Mouse (Mus musculus): ENCODE data around the gene Gapdh.

Gapdh gene

GRCm38 (mm10) chr6:125148926-125149568, 17.2 kb downstream of the Gapdh start:
- peak in 1 of 2 experiments; percentile 27 for DNase-seq

DNA sequence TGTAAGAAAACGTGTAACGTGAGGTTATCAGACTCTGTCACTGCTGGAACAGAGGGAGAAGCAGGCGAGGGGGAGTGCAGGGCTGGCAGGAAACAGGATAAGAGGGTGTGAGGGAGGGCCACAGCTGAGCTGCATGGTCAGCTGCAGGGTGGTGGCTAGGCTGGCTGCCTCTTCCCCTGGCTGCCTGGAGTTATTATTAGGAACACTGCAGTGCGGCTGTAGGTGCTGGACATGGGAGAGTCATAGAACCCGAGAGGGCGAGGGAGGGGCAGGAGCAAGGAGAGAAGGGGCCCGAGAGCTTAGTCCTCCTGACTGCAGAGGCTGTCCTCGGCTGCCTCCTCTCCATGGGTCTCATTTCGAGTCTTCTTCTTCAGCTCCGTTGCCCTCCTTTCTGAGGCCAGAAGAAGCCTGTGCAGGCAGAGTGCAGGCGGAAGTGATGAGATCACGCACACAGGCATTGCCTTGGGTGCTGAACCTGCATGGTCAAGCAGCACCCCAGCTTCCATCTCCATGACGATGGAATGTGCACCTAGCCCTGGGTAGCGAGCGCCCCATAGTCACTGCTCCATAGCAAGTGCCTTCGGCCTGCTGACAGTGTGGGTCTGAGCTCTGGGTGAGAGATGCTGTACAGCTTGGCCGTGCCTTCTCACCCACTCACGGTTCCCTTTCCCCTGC, 17.9 kb downstream of the Gapdh start:
- DNase-seq: peak in 1 of 2 experiments; percentile 32

DNA sequence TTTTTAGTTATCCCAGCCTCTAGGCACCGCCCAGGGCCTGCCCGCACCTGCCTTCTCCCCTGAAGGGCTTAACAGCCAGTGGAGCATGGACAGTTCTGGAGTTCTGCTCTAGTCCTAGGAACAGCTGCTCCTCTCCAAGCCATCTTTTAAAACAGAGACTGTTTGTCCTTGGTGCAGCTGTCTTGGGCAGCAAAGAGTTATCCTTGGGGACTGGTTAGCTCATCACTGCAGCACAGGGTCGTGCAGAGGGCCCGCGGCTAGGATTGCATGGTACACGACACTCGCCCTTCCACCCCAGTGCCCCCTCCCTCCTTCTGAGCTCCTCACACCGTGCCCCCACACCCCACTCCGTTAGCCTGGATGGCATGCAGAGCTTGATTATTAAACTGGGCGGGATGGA, 18.9 kb downstream of the Gapdh start:
- DNase-seq: no peak

DNA sequence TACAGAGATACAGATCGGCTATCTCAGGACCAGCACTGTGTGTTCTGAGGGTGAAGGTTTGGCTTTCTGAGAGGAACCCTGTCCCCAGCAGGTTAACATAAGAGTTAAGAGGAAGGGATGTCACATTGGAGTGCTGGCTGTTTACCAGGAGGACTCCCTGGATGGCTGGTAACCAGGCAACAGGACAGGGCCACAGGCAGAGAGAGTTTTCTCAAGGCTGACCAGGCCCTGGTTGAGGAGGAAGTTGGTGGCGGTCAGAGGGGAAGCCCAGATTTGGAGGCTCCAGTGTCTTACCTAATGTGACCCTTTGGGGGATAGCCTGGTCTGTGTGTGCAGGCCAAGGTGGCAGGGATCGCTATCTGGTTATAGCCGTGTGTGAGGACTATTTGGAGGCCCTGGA, 19.5 kb downstream of the Gapdh start:
- peak; percentile 52 to 65 for DNase-seq

DNA sequence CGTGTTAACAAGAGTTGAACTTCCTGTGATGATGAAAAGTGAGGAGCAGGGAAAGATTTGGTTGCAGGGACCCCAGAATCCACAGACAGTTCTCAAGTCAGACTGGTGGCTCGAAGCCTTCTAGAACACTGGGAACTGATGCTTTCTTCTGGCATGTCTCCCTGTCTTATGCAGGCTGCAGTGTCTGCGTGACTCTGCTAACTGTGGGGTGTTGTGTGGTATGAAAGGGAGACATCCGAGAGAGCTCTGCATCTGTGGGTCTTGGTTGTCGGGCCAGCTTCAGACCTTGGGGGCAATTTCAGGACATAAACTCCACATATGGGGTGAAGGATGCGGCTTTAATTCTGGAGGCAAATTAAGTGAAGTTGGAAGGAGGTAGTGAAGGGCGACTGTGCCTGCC, 20.1 kb downstream of the Gapdh start:
- no peak for DNase-seq

DNA sequence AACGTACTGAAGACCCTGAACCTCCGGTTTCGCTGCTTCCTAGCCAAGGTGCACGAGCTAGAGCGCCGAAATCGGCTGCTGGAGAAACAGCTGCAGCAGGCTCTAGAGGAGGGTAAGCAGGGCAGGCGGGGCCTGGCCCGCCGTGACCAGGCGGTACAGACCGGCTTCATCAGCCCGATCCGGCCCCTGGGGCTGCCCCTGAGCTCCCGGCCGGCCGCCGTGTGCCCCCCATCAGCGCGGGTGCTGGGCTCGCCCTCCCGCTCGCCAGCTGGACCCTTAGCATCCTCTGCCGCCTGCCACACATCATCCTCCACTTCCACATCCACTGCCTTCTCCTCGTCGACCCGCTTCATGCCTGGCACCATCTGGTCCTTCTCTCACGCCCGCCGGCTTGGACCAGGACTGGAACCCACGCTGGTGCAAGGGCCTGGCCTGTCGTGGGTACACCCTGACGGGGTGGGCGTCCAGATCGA, 20.8 kb downstream of the Gapdh start:
- DNase-seq: peak in 1 of 2 experiments; percentile 25

- peak; percentile 91 to 93 for DNase-seq
These were observed 21.3 kb downstream of the Gapdh start, which contains the start of gene Iffo1 for GRCm38 (mm10) chr6:125145001-125145400. Gene Iffo1 (plus strand): TSS chr6:125145241.

GRCm38 (mm10) chr6:125143904-125144303, 22.4 kb downstream of the Gapdh start:
- DNase-seq: no peak

- no peak for DNase-seq
These were observed 23.1 kb downstream of the Gapdh start for GRCm38 (mm10) chr6:125143128-125143527.

- DNase-seq: no peak
These were observed 23.8 kb downstream of the Gapdh start for GRCm38 (mm10) chr6:125142436-125142835.

DNA sequence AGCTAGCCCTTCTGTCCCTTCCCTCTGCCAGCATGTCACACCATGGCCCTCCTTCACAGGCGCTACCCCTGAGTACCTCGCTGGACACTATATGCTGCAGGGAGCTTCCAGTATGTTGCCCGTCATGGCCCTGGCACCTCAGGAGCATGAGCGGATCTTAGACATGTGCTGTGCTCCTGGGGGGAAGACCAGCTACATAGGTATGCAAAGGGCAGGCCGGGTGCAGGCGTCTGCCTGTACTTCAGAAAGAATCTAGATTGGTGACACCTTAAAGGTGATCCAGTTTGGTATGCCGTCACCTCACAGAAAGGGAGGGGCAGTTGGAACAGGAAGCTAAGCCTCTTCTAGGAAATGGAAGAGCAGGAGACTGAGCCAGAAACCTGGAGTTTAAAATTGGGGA, 26.5 kb downstream of the Gapdh start:
- DNase-seq: no peak

GRCm38 (mm10) chr6:125137002-125137671, 29.1 kb downstream of the Gapdh start:
- no peak for DNase-seq

DNA sequence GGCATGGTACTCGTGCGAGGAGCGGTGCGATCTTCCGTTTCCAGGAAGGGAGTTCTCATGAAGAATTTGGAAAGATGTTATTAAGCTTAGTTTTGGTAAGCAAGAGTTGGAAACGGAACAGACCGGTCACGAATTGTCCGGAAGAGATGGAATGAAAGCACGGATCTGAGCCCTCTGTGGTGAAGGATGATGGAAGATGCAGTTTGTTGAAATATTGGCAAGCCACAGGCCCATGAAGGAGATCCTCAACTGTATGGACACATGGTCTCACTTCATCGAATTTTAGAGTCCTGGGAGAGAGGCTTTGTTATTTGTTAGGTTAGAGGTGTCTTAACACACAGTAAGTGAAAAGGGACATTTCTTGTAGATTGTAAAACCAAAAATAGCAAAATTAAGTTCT, 33.8 kb downstream of the Gapdh start:
- no peak for DNase-seq

- DNase-seq: peak; percentile 85 to 89
These were observed 34.7 kb downstream of the Gapdh start, which contains the start of gene Nop2 for GRCm38 (mm10) chr6:125131302-125132156. Gene Nop2 (plus strand): TSS chr6:125131909.

- no peak for DNase-seq
These were observed 36.4 kb downstream of the Gapdh start for GRCm38 (mm10) chr6:125129710-125130402.

DNA sequence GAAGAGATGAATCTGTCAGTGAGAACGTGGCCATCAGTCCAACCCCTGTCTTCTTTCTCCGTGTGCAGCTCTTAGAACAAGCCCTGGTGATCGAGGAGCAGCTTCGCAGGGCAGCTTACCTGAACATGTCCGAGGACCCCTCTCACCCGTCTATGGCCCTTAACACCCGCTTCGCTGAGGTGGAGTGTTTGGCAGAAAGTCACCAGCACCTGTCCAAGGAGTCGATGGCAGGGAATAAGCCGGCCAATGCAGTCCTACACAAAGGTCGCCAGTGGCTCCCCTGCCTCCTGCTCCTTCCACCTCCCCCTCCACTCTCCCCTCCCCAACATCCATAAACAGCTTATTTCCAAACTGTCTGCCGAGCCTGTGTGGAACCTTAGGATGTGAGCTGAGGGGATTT, 37.5 kb downstream of the Gapdh start:
- no peak for DNase-seq

- no peak for DNase-seq
These were observed 46.9 kb downstream of the Gapdh start for GRCm38 (mm10) chr6:125119387-125119786.

GRCm38 (mm10) chr6:125112553-125112952, 53.7 kb downstream of the Gapdh start:
- DNase-seq: no peak
